Mouse (Mus musculus) lung, postnatal 10 days (tissue): ENCODE data around the gene Ptar1.
"Not testable (repeated sequence)": the region's sequence is repeated elsewhere in the genome, so short reads cannot be mapped to it uniquely, and the experiment has no call there.

Source experiments
- DNase-seq: peaks from one replicate; pipeline ENCODE4 v3.0.0; 2021

Ptar1 gene

GRCm38 (mm10) chr19:23687296-23688021 lies at the start of gene Ptar1:
Ptar1 (plus strand) TSS chr19:23687429.
- DNase-seq = peak; percentile 95

GRCm38 (mm10) chr19:23643819-23644218 lies 43.4 kb upstream of the Ptar1 start:
- no peak for DNase-seq

GRCm38 (mm10) chr19:23645347-23645746 lies 41.9 kb upstream of the Ptar1 start:
- no peak for DNase-seq

- DNase-seq = no peak
These were observed 39.9 kb upstream of the Ptar1 start for GRCm38 (mm10) chr19:23647308-23647707.

- DNase-seq = peak; percentile 83
These were observed 34.6 kb upstream of the Ptar1 start, which contains the start of gene 1700028P14Rik for GRCm38 (mm10) chr19:23652644-23653043. 1700028P14Rik (minus strand) TSS chr19:23652812.

GRCm38 (mm10) chr19:23653154-23653553 lies 34.1 kb upstream of the Ptar1 start:
- no peak for DNase-seq

GRCm38 (mm10) chr19:23657261-23657932 lies 29.8 kb upstream of the Ptar1 start:
- DNase-seq = no peak

- no peak for DNase-seq
These were observed 28.9 kb upstream of the Ptar1 start for GRCm38 (mm10) chr19:23658350-23658749.

GRCm38 (mm10) chr19:23664083-23664482 lies 23.1 kb upstream of the Ptar1 start:
- no peak for DNase-seq

GRCm38 (mm10) chr19:23668142-23668655 lies 19.0 kb upstream of the Ptar1 start:
- no peak for DNase-seq

- no peak for DNase-seq
These were observed 14.2 kb upstream of the Ptar1 start for GRCm38 (mm10) chr19:23673021-23673420.

- not testable (repeated sequence) for DNase-seq
These were observed 11.6 kb upstream of the Ptar1 start for GRCm38 (mm10) chr19:23675656-23676055.

- DNase-seq = no peak
These were observed 300 bp upstream of the Ptar1 start for GRCm38 (mm10) chr19:23686962-23687295.

GRCm38 (mm10) chr19:23688421-23688946 lies 1.3 kb downstream of the Ptar1 start:
- peak; percentile 36 for DNase-seq

- DNase-seq = peak; percentile 71
These were observed 7.1 kb downstream of the Ptar1 start for GRCm38 (mm10) chr19:23694344-23694743.

GRCm38 (mm10) chr19:23697861-23698260 lies 10.6 kb downstream of the Ptar1 start:
- peak; percentile 51 for DNase-seq

GRCm38 (mm10) chr19:23698366-23698765 lies 11.1 kb downstream of the Ptar1 start:
- peak; percentile 28 for DNase-seq

GRCm38 (mm10) chr19:23699131-23699530 lies 11.9 kb downstream of the Ptar1 start:
- DNase-seq = no peak

GRCm38 (mm10) chr19:23702896-23703295 lies 15.7 kb downstream of the Ptar1 start:
- DNase-seq = no peak

GRCm38 (mm10) chr19:23705383-23705782 lies 18.2 kb downstream of the Ptar1 start:
- no peak for DNase-seq

- no peak for DNase-seq
These were observed 59.3 kb downstream of the Ptar1 start for GRCm38 (mm10) chr19:23746506-23746905.

- peak; percentile 29 for DNase-seq
These were observed 69.8 kb downstream of the Ptar1 start for GRCm38 (mm10) chr19:23757011-23757410.

- DNase-seq = peak; percentile 97
These were observed 70.8 kb downstream of the Ptar1 start for GRCm38 (mm10) chr19:23757961-23758553.
